Mouse (Mus musculus) gastrocnemius, adult 18-20 months (tissue): ENCODE data around the gene Gria3. TPM values are rescaled to one million over a fixed set of nuclear protein-coding genes. Genes with fewer than 3 reads are reported as not detected.

Experiments used
- DNase-seq: peaks from one replicate; pipeline ENCODE4 v3.0.0; 2021; ENCODE audit warnings: low spot score
- microRNA-seq: library from miRNA; unstranded; fragments of <30 nt; microRNA quantifications from one replicate; pipeline ENCODE4 v1.2.0, GENCODE M21; 2021
- total RNA-seq, 2 experiments: library from RNA; stranded (reverse); gene quantifications; 2 replicates each; pipeline ENCODE4 v1.2.3; 2021

Gria3 gene
- total RNA-seq, 2 experiments from 2014 or later, result 0.78 to 1.5 TPM

DNA sequence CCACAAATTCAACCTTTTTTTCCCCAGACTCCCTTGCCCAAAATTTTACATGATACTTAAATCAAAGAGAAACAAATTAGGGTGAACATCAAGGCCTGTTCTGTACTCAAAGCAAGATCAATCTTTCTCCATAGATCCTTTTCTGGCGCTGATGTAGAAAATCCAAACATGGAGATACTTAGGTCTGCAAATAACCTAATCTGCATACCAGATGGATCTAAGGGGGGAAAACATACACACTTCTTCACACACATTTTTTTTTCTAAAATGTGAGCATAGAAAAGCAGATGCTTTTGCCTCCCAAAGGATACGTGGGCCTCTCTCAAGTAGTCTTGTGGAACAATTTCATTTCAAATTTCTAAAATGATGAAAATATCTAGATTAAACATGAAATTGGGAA is 164.2 kb downstream of the Gria3 start:
- DNase-seq, result no peak

DNA sequence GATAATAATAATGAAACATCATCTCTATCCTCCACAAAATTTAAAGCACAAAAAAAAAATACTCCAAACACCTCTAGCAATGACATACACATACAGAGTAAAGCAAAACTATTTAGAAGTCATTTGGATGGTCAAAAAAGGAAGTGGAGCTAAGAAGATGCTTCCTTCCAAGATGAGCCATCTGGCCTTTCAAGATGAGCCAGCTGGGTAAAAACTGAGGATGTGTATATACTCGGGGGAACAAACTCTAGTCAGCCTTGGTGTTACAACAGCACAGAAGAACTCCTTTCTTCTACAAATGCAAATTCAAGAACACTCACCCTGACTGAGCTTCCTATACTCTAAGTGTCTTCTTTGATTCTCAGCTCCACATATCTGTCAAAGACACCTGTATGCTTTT is 172.4 kb downstream of the Gria3 start:
- DNase-seq, result no peak

DNA sequence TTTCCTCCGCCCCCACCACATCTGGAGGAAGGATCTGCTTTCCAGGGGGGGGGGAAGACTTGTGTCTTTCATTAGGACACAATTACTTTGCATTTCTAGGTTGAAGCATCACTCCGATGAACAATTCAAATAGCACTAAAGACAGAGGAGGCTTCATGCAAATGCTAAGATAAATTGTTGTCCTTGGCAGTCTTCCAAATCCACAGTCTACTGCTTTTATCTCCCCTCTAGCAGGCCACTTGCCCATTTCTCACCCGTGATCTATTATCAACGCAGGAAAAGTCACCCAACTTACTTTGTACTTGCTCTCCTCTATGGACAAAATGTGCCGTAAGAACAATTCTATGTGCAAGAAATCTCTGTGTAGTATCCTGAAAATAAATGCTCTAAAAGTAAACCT is 178.1 kb downstream of the Gria3 start:
- DNase-seq, result no peak

DNA sequence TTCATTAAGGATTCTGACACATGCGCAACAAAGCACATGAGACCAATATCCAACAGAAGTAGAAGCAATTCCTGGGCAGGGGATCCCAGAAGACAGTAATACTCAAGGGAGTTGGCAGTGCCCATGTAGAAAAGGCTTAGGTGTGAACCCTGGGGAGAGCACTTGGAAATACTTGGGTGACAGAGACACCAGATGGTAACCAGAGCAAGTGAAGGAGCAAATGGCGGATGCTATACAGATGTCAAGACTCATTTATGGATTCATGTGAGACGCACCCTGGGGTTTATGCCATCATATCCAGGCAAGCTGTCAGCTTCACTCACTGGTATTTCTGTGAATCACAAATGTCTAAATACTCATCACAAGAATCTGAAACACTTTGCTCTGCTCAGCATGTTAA is 187.0 kb downstream of the Gria3 start:
- DNase-seq, result no peak

DNA sequence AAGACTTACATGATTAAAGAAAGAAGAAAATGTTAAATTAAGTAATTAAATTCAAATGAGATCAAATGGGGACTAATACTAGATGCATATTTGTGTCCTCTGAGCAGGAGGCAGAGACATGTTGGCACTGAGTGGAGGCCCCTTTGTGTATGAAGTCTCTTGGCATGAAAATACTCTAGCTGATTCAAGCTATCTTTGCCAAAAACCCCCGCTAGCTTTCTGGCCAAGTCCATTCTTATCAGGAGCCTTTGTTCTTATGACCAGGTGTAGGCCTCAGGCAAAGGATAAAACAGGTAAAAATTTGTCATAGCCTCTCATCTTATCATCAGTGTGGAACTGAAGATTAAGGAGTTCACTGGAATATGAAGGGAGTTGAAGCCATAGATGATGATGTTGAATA is 206.5 kb downstream of the Gria3 start:
- DNase-seq, result no peak

DNA sequence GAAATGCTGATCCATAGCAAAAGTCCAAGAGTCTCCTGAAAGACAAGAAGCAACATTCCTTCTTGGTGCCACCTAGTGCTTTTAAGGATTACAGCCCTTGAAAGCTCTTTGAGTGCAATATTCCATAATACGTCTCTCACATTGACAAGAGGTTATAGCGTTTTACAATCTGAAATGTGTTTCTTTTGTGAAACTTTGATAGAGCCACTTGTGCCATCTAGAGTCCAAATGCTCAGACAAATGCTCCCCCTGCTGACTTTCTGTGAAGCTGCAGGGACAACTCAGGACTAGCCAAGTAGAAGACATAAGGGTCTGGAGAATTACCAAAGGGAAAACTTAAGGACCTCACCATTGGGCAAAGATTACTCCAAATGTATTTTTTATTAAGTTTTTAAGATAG is 214.3 kb downstream of the Gria3 start:
- peak; percentile 3 for DNase-seq

DNA sequence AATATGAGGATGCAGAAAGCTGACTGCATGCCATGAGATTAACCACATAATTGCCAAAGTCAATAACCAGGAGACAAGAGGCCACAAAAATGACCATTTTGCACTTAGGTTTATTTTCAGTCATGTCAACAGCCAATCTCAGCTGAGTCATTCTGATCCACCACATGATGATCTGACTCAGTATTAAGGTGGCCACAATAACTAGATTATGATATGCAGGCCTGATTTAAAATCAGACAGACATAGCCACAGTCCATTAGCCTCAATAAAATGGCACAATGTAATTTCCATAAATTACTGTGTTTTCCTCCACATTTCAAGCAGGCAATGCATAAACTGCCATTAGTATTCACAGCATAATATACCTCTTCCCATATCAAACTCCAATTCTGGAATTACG is 216.3 kb downstream of the Gria3 start:
- no peak for DNase-seq

DNA sequence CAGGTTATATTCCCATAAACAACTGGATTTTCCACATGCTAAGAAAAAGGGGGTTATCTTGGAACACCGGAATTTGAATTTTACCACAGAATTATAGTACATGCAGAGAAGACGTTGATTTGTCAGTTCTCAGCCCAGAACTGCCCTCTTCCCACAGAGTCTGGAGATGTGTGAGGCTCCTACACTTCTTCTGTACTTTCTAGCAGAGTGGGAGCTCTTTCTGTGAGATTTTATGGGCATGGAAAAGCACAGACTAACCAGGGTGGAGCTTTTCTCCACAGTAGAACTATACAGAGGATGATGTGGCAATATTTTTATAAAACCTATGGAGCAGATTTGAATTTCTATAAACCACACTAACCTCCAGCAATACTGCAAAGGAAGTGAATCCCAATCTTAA is 217.7 kb downstream of the Gria3 start:
- no peak for DNase-seq

DNA sequence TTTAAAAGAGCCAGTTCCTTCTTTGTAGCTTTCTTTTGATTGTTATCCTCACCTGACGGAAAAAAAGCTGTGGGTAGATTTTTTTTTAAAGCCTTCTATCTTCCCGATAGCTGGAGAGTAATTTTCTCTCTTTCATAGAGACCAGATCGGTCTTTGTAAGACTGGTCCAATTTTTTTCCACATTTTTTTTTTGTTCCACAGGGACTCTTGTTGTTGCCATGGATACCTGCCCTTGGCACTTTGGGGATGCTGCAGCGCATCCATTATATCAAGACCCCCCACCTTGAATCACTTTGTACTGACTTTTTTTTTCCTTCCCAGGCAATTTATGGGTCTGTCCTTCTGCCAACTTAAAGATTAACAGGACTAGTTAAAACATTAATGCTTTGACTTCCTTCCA is 232.9 kb downstream of the Gria3 start:
- no peak for DNase-seq

DNA sequence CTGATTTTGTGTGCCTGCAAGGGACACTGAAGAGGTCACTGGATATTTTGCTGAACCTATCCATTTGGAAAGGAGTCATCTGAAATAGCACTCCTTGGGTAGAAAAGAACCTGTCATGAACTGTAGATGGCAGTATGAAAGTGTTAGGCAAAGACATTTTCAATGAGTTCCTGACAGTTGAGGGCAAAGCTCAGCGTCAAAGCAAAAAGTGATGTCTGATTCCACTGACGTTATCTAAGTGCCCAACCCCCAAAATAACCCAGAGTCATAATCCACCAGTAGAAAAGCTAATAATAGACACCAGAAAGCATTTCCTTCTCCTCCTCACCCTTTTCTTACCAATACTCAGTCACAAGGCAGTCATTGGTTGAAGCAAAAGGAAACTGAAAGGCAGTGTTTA is 244.3 kb downstream of the Gria3 start:
- DNase-seq, result no peak

DNA sequence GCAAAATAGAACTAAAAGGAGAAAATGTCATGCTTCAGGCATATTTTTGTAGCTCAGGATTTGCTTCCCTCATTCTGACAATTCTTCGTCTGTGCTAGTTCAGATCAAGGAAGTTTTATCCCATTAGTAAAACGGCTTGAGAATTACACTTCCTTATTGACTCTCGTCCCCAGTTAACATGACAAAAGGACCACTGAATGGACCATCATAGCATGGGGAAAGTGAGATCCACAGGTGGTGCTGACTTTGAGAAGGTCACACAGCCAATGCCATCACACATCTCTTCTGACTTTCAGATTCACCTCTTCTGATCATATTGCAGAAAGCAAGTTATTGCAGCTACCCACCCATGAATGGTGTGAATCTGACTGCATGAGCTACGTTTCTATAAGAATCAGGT is 257.1 kb downstream of the Gria3 start:
- DNase-seq, result no peak

DNA sequence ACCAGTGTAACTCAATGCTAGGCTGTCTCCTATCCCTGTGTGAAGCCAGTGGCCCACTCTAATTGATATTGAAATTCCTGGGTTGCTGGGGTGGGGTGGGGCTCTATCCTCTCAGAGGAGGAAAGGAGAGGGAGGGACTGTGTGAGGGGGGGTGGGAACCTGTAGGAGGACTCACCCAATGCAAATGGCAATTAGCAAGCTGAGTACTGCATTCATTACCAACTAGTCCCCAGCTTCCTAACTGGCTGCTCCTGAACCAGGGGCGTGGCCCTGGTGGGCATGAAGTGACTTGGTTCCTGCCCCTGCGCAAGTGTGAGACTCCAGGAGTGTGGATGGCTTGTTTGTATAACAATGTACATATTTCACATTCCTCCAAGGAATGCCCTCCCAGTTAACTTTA is 288.2 kb downstream of the Gria3 start:
- DNase-seq, result no peak

DNA sequence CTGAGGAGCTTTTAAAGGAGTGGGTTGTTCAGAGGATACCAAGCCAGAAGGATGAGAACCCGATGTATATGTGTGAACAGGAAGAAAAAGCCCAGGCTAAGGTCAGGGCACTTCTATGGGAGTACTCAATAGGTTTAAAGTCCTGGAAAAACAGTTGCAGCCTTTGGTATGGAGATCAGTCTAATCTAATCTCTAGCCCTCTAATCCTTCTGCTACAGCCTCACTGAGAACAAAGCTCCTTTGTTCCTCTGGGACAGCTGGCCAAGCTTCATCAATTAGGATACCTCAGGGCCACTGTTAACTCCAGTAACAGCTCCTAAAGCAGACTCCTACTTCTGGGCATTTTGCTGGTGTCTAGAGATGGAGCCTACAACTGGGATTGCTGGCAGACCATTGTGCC is 291.4 kb downstream of the Gria3 start:
- DNase-seq, result no peak

Small RNA genes lying within 50 kb of the gene (microRNA-seq; reads per million reads assigned to microRNA genes)
- not detected for gene Gm22413
